Mouse (Mus musculus) lung, postnatal 0 days (tissue): Measurements from ENCODE around the gene Rtn1. TPM values are rescaled to one million over a fixed set of nuclear protein-coding genes. Genes with fewer than 3 reads are reported as not detected.

Source experiments
- ATAC-seq: fragments of 200-750 bp; cut with Nextera tagmentation; 2 replicates; pipeline ENCODE4 v1.8.0; 2017; ENCODE audit warnings: moderate library complexity
- DNase-seq: peaks from one replicate; pipeline ENCODE4 v3.0.0-alpha.2; 2016; ENCODE audit warnings: low spot score
- H3K27ac ChIP-seq: fragments of 300-500 bp; sonication (generic); 2 replicates; pipeline ENCODE4 v1.5.1; 2014; ENCODE audit warnings: antibody characterized with exemption, mild to moderate bottlenecking, low read length, mixed read lengths
- H3K27me3 ChIP-seq: fragments of 300-500 bp; sonication (generic); replicated peaks from 2 replicates; pipeline ENCODE4 v1.6.1; 2014; ENCODE audit warnings: low read length, mixed read lengths; ENCODE audit not compliant: insufficient read depth
- H3K36me3 ChIP-seq: fragments of 300-500 bp; sonication (generic); 2 replicates; pipeline ENCODE4 v1.6.1; 2014; ENCODE audit warnings: low read length, mixed read lengths; ENCODE audit not compliant: insufficient read depth
- H3K4me1 ChIP-seq: fragments of 300-500 bp; sonication (generic); 2 replicates; pipeline ENCODE4 v1.6.1; 2014; ENCODE audit warnings: antibody characterized with exemption, low read depth, low read length, mixed read lengths; ENCODE audit not compliant: insufficient read depth
- H3K4me2 ChIP-seq: fragments of 300-500 bp; sonication (generic); replicated peaks from 2 replicates; pipeline ENCODE4 v1.6.1; 2014; ENCODE audit warnings: low read depth, mild to moderate bottlenecking, low read length, moderate library complexity, mixed read lengths
- H3K4me3 ChIP-seq: fragments of 300-500 bp; sonication (generic); 2 replicates; pipeline ENCODE4 v1.5.1; 2014; ENCODE audit warnings: low read depth, low read length
- H3K9ac ChIP-seq: fragments of 300-500 bp; sonication (generic); replicated peaks from 2 replicates; pipeline ENCODE4 v1.6.1; 2014; ENCODE audit warnings: low read depth, mild to moderate bottlenecking
- H3K9me3 ChIP-seq: fragments of 300-500 bp; sonication (generic); 2 replicates; pipeline ENCODE4 v1.6.1; 2016; ENCODE audit warnings: low read length, mixed read lengths
- CTCF ChIP-seq: IDR thresholded peaks from 2 replicates; pipeline ENCODE4 v1.5.1; 2016; ENCODE audit warnings: antibody characterized with exemption, mild to moderate bottlenecking
- EP300 ChIP-seq: IDR thresholded peaks from 2 replicates; pipeline ENCODE4 v1.6.1; 2016; ENCODE audit warnings: antibody characterized with exemption, mild to moderate bottlenecking, control low read depth
- WGBS: fragments of 180-500 bp; shearing (Covaris S2); extraction: QIAGEN DNeasy Blood & Tissue Kit; methylation state at CpG from one replicate; pipeline ENCODE4 v1.1.7; 2014; 5-methylcytosine and 5-hydroxymethylcytosine counted together
- polyA plus RNA-seq: library from polyadenylated mRNA; unstranded; fragments of >200 nt; fragmentation: Nextera tagmentation; extraction: Ambion mirVana; gene quantifications from 2 replicates; pipeline ENCODE4 v1.2.1, GENCODE M21; 2015

Gene Rtn1
- polyA plus RNA-seq, 1 experiment from 2014 or later, result 12.2 TPM

GRCm38 (mm10) chr12:72291266-72291665, 117.6 kb downstream of the Rtn1 start:
- Histone ChIP-seq H3K27ac (no peak overlapping the region), H3K36me3 (no peaks in the 10 kb centered on the region)
- ATAC-seq, result no peak

GRCm38 (mm10) chr12:72288215-72288614, 120.6 kb downstream of the Rtn1 start:
- Histone ChIP-seq H3K4me1 (no peaks in the 10 kb centered on the region), H3K9me3 (no peaks in the 10 kb centered on the region), H3K36me3 (no peaks in the 10 kb centered on the region), H3K27ac (no peak overlapping the region), H3K27me3 (no peaks in the 10 kb centered on the region), H3K4me2 (no peak overlapping the region), H3K9ac (no peak overlapping the region), H3K4me3 (no peak overlapping the region)
- DNase-seq (no peak), ATAC-seq (no peak)
- TF ChIP-seq CTCF (no peak), EP300 (no peak)
- WGBS, result 64% methylated on average over 3 of the region's 3 CpGs

More at GRCm38 (mm10) chr12:72291266-72291665, 117.6 kb downstream of the Rtn1 start:
- no peak overlapping the region for H3K4me3 ChIP-seq
- TF ChIP-seq CTCF (no peak), EP300 (no peak)
- H3K9ac ChIP-seq, result no peak overlapping the region
- H3K9me3 ChIP-seq, result no peaks in the 10 kb centered on the region
- no peaks in the 10 kb centered on the region for H3K27me3 ChIP-seq
- H3K4me1 ChIP-seq, result no peaks in the 10 kb centered on the region
- DNase-seq, result no peak
- no peak overlapping the region for H3K4me2 ChIP-seq
- 88% methylated on average over 4 of the region's 4 CpGs for WGBS

GRCm38 (mm10) chr12:72287332-72288004, 121.4 kb downstream of the Rtn1 start:
- Histone ChIP-seq H3K4me1 (no peaks in the 10 kb centered on the region), H3K9me3 (no peaks in the 10 kb centered on the region), H3K4me2 (no peak overlapping the region), H3K27me3 (no peaks in the 10 kb centered on the region), H3K36me3 (no peaks in the 10 kb centered on the region), H3K27ac (no peak overlapping the region), H3K4me3 (no peak overlapping the region), H3K9ac (no peak overlapping the region)
- ATAC-seq (no peak), DNase-seq (no peak)
- TF ChIP-seq EP300, result no peak
- WGBS, result 76% methylated on average over 4 of the region's 4 CpGs

GRCm38 (mm10) chr12:72285366-72286345, 123.2 kb downstream of the Rtn1 start:
- peak; percentile 32; the same call in 1 of the 2 replicates for TF ChIP-seq CTCF
- TF ChIP-seq EP300, result no peak
- DNase-seq, result peak; percentile 58

GRCm38 (mm10) chr12:72284576-72284975, 124.3 kb downstream of the Rtn1 start:
- 84% methylated on average over 7 of the region's 7 CpGs for WGBS
- no peak for ATAC-seq

More at GRCm38 (mm10) chr12:72285366-72286345, 123.2 kb downstream of the Rtn1 start:
- Histone ChIP-seq H3K27ac (no peak overlapping the region), H3K4me1 (no peaks in the 10 kb centered on the region), H3K4me3 (no peak overlapping the region), H3K36me3 (no peaks in the 10 kb centered on the region), H3K4me2 (no peak overlapping the region), H3K27me3 (no peaks in the 10 kb centered on the region), H3K9me3 (no peaks in the 10 kb centered on the region), H3K9ac (no peak overlapping the region)
- WGBS, result 66% methylated on average over 25 of the region's 25 CpGs
- peak; percentile 46; the same call in 1 of the 2 replicates for ATAC-seq

GRCm38 (mm10) chr12:72279129-72279875, 129.6 kb downstream of the Rtn1 start:
- Histone ChIP-seq H3K9ac (no peak overlapping the region), H3K9me3 (no peaks in the 10 kb centered on the region), H3K27ac (no peak overlapping the region), H3K36me3 (no peaks in the 10 kb centered on the region), H3K4me3 (no peak overlapping the region), H3K4me2 (no peak overlapping the region), H3K27me3 (no peaks in the 10 kb centered on the region), H3K4me1 (no peaks in the 10 kb centered on the region)
- 84% methylated on average over 5 of the region's 5 CpGs for WGBS
- no peak for ATAC-seq
- DNase-seq, result no peak
- TF ChIP-seq EP300 (no peak), CTCF (no peak)

More at GRCm38 (mm10) chr12:72284576-72284975, 124.3 kb downstream of the Rtn1 start:
- Histone ChIP-seq H3K4me3 (no peak overlapping the region), H3K36me3 (no peaks in the 10 kb centered on the region), H3K9me3 (no peaks in the 10 kb centered on the region), H3K27ac (no peak overlapping the region), H3K9ac (no peak overlapping the region), H3K4me2 (no peak overlapping the region), H3K4me1 (no peaks in the 10 kb centered on the region), H3K27me3 (no peaks in the 10 kb centered on the region)
- no peak for TF ChIP-seq CTCF
- no peak for TF ChIP-seq EP300
- no peak for DNase-seq
